Mouse (Mus musculus) G1E (cell line): Measurements from ENCODE around the gene Fgfr2. TPM values are rescaled to one million over a fixed set of nuclear protein-coding genes. Genes with fewer than 3 reads are reported as not detected.

Source experiments
- ATAC-seq: 2 replicates; pipeline ENCODE4 v1.8.0; 2016; ENCODE audit warnings: mild to moderate bottlenecking; ENCODE audit not compliant: insufficient number of reproducible peaks, poor library complexity, low FRiP score, severe bottlenecking; ENCODE audit errors: extremely low read depth
- DNase-seq: peaks from one replicate; pipeline ENCODE4 v3.0.0; 2012; ENCODE audit warnings: low spot score
- H3K27me3 ChIP-seq: 2 replicates; pipeline ENCODE4 v1.6.1; 2012; ENCODE audit warnings: mild to moderate bottlenecking, low read length, inconsistent platforms; ENCODE audit not compliant: insufficient read depth
- H3K36me3 ChIP-seq: replicated peaks from 2 replicates; pipeline ENCODE3; 2012; ENCODE audit warnings: mild to moderate bottlenecking, inconsistent platforms
- H3K4me1 ChIP-seq: 2 replicates; pipeline ENCODE4 v1.6.1; 2012; ENCODE audit warnings: low read depth, low read length, inconsistent platforms, mixed read lengths; ENCODE audit not compliant: insufficient read depth
- H3K4me3 ChIP-seq: 2 replicates; pipeline ENCODE4 v1.5.1; 2012; ENCODE audit warnings: low read depth, mild to moderate bottlenecking, inconsistent platforms, low read length, moderate library complexity, mixed read lengths
- H3K9me3 ChIP-seq: replicated peaks from 2 replicates; pipeline ENCODE4 v1.6.1; 2012; ENCODE audit warnings: inconsistent platforms
- CTCF ChIP-seq: IDR thresholded peaks from 2 replicates; pipeline ENCODE4 v1.5.1; 2012; ENCODE audit warnings: low read depth, low read length, inconsistent platforms, mixed read lengths
- GATA1 ChIP-seq: IDR thresholded peaks from 2 replicates; pipeline ENCODE4 v1.6.1; 2012; ENCODE audit warnings: borderline replicate concordance, low read length, inconsistent platforms, mixed read lengths
- GATA2 ChIP-seq: IDR thresholded peaks from 2 replicates; pipeline ENCODE4 v1.6.1; 2012; ENCODE audit warnings: low read depth, low read length, inconsistent platforms, borderline replicate concordance
- POLR2AphosphoS5 ChIP-seq: IDR thresholded peaks from 2 replicates; pipeline ENCODE4 v1.6.1; 2012; ENCODE audit warnings: low read depth, low read length, inconsistent platforms; ENCODE audit not compliant: insufficient replicate concordance
- TAL1 ChIP-seq: conservative IDR thresholded peaks from 2 replicates; pipeline ENCODE4 v1.6.1; 2012; ENCODE audit warnings: low read depth, low read length, inconsistent platforms, mixed read lengths
- polyA plus RNA-seq: library from polyadenylated mRNA; stranded (reverse); fragments of >175 nt; gene quantifications from 2 replicates; pipeline ENCODE4 v1.2.3, GENCODE M21; 2012
- total RNA-seq, 2 experiments: library from RNA; stranded (forward) in 1 of 2; stranded (reverse) in 1 of 2; fragments of 200-1000 nt in 1 of 2; fragments of >200 nt in 1 of 2; fragmentation: Nextera tagmentation in 1 of 2; gene quantifications; 2 replicates each; pipeline ENCODE4 v1.2.3; 2014 to 2017

Gene Fgfr2
- total and polyA plus RNA-seq, 3 experiments, result 0.22 TPM; not detected in 2

- Histone ChIP-seq H3K36me3 (no peaks in the 10 kb centered on the region), H3K9me3 (no peaks in the 10 kb centered on the region), H3K4me1 (no peaks in the 10 kb centered on the region), H3K27me3 (peaks cover 24% of the 10 kb centered on the region), H3K4me3 (no peak overlapping the region)
- TF ChIP-seq TAL1, result no peak
- TF ChIP-seq POLR2AphosphoS5, result no peak
- TF ChIP-seq GATA2, result no peak
- no peak for TF ChIP-seq CTCF
- no peak for TF ChIP-seq GATA1
- no peak for ATAC-seq
- DNase-seq, result no peak
Observed at GRCm38 (mm10) chr7:132619975-132620918, 502.9 kb downstream of the Fgfr2 start.

DNA sequence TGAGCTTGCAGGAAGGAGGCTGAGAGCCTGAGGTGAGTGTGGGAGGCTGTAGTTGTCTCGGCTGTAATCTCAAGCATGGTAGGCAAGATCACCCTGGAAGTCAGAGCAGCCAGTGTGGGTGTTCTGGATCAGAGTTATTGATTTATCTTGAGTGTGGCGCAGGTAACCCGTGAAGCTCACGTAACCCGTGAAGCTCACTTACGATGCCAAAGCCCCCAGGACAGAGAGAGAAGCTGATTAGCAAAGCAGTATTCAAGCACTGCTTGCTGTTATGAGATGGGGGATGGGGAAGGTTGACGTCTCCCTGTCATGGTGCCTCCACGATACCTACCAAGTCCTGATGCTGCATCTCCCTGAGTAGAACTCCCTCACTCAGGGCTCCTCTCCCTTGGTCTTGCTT is 503.6 kb downstream of the Fgfr2 start:
- H3K36me3 ChIP-seq, result no peaks in the 10 kb centered on the region
- peaks cover 19% of the 10 kb centered on the region for H3K27me3 ChIP-seq
- TF ChIP-seq TAL1 (no peak), CTCF (no peak), GATA1 (no peak), POLR2AphosphoS5 (no peak), GATA2 (no peak)
- H3K4me3 ChIP-seq, result no peak overlapping the region
- ATAC-seq, result no peak
- no peaks in the 10 kb centered on the region for H3K9me3 ChIP-seq
- DNase-seq, result no peak
- H3K4me1 ChIP-seq, result no peaks in the 10 kb centered on the region

- no peaks in the 10 kb centered on the region for H3K9me3 ChIP-seq
- ATAC-seq (no peak), DNase-seq (no peak)
- no peaks in the 10 kb centered on the region for H3K36me3 ChIP-seq
- H3K4me1 ChIP-seq, result no peaks in the 10 kb centered on the region
- H3K27me3 ChIP-seq, result peaks cover 11% of the 10 kb centered on the region
- TF ChIP-seq CTCF (no peak), GATA2 (no peak), TAL1 (no peak), POLR2AphosphoS5 (no peak), GATA1 (no peak)
- H3K4me3 ChIP-seq, result no peak overlapping the region
Observed at GRCm38 (mm10) chr7:132617021-132617564, 506.1 kb downstream of the Fgfr2 start.

DNA sequence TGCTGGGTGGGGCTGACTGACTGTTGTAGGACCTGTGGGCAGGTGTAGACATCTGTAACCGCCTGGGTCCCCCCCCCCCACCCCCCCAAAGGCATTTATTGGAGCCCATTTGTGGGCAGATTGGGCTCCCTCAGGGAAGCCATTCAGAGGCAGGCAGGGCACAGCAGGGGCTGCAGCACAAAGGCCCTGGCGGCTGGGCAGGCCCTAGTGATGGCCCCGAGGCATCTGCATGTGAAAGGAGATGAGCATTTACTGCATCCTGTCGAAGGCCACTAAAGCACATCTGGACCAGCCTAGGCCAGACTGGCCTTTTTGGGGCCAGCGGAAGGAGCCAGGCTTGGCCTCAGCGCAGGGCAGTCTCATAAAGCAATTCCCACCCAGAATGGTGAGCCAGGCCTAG is 506.8 kb downstream of the Fgfr2 start:
- no peak for ATAC-seq
- TF ChIP-seq TAL1, result no peak
- no peak for TF ChIP-seq GATA2
- TF ChIP-seq CTCF, result no peak
- no peak for TF ChIP-seq POLR2AphosphoS5
- H3K4me1 ChIP-seq, result no peaks in the 10 kb centered on the region

GRCm38 (mm10) chr7:132615346-132615745 is 507.8 kb downstream of the Fgfr2 start:
- no peaks in the 10 kb centered on the region for H3K36me3 ChIP-seq
- H3K4me3 ChIP-seq, result no peak overlapping the region
- peaks cover 11% of the 10 kb centered on the region; the same call in 1 of the 2 replicates for H3K27me3 ChIP-seq
- peaks cover 7% of the 10 kb centered on the region for H3K4me1 ChIP-seq
- no peaks in the 10 kb centered on the region for H3K9me3 ChIP-seq
- TF ChIP-seq POLR2AphosphoS5, result no peak
- no peak for TF ChIP-seq GATA1
- TF ChIP-seq GATA2, result no peak
- no peak for TF ChIP-seq TAL1
- no peak for TF ChIP-seq CTCF
- ATAC-seq (no peak), DNase-seq (no peak)

More for the DNA sequence above, 506.8 kb downstream of the Fgfr2 start:
- H3K9me3 ChIP-seq, result no peaks in the 10 kb centered on the region
- peaks cover 11% of the 10 kb centered on the region for H3K27me3 ChIP-seq
- DNase-seq, result no peak
- H3K36me3 ChIP-seq, result no peaks in the 10 kb centered on the region
- no peak overlapping the region for H3K4me3 ChIP-seq

- TF ChIP-seq GATA1 (no peak), CTCF (no peak), TAL1 (no peak), POLR2AphosphoS5 (no peak), GATA2 (no peak)
- no peaks in the 10 kb centered on the region for H3K36me3 ChIP-seq
- no peaks in the 10 kb centered on the region for H3K9me3 ChIP-seq
- no peak overlapping the region for H3K4me3 ChIP-seq
- no peak for DNase-seq
- peaks cover 8% of the 10 kb centered on the region for H3K4me1 ChIP-seq
- H3K27me3 ChIP-seq, result peaks cover 8% of the 10 kb centered on the region; the same call in 1 of the 2 replicates
- no peak for ATAC-seq
Observed at GRCm38 (mm10) chr7:132611530-132611929, 511.6 kb downstream of the Fgfr2 start.
